Mouse (Mus musculus): Measurements from ENCODE around the gene St14. TPM values are rescaled to one million over a fixed set of nuclear protein-coding genes. Genes with fewer than 3 reads are reported as not detected.

The St14 gene
- total and polyA plus RNA-seq, 2 experiments from 2014 or later = 0.44 to 0.81 TPM

DNA sequence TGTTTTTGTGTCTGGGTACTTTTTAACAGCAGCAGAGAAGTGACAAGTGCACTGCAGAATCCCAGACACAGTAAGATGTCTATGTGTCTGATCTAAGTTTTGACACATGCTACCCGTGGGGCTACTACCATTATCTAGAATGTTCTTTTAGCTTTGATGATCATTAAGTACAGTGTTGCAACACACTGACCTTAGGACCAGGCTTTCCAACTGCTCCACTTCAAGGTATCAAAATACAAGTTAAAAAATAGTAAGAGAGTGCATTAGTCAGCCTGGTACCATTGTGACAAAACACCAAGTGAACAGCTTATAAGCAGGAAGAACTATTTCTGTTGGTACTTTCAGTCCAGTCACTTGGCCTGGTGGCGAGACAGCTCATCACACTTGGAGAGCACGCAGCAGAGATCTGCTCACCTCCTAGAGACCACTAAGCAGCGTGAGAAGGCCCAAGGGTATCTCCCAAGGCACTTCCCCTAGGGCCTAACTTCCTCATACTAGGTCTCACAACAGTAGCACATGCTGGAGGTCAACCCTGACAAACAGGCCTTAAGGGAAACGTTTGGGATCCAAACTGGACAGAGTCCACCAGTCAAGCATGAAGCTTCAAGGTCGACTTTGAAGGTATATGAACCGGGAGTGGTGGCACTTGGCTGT lies 13.7 kb upstream of the St14 start:
- peaks cover 21% of the 10 kb centered on the region for H3K36me3 ChIP-seq (ENCODE audit: insufficient read depth)

DNA sequence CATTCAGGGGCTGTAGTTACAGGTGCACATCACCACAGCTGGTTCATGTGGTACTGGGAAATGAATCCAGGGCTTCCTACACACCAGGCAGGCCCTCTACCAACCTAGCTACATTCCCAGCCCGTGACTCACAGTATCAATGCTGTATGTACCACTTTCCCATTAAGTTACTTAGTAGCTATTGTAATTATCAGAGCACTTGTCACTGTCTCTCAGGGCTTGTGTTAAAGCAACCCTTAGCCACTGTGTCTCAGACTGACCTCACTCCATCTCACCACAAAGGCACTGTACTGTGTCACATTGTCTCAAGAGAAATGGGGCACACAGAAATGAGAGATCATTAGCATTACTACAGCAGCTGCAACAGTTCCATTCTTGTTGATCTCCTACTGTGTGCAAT lies 11.3 kb upstream of the St14 start:
- DNase-seq = no peak
- 51% methylated on average over 1 of the region's 1 CpGs for WGBS
- Histone ChIP-seq H3K36me3 (ENCODE audit: insufficient read depth) (peaks cover 6% of the 10 kb centered on the region; the same call in 1 of the 2 replicates), H3K4me2 (ENCODE audit: low read depth) (no peak overlapping the region), H3K9ac (no peak overlapping the region), H3K4me3 (ENCODE audit: low read depth, low read length) (no peak overlapping the region), H3K27ac (ENCODE audit: low read depth, low read length) (no peak overlapping the region), H3K9me3 (ENCODE audit: low read length) (no peaks in the 10 kb centered on the region), H3K4me1 (ENCODE audit: insufficient read depth) (no peaks in the 10 kb centered on the region), H3K27me3 (ENCODE audit: insufficient read depth, low read length) (no peaks in the 10 kb centered on the region)
- ATAC-seq = no peak
- TF ChIP-seq CTCF (IDR thresholded peaks at IDR 0.05; ENCODE audit: low read depth) = no peak

More for the DNA sequence above, 13.7 kb upstream of the St14 start:
- H3K9ac ChIP-seq = no peak overlapping the region
- H3K4me2 ChIP-seq (ENCODE audit: low read depth) = no peak overlapping the region
- no peaks in the 10 kb centered on the region for H3K27me3 ChIP-seq (ENCODE audit: insufficient read depth, low read length)
- H3K27ac ChIP-seq (ENCODE audit: low read depth, low read length) = no peak overlapping the region
- H3K4me3 ChIP-seq (ENCODE audit: low read depth, low read length) = no peak overlapping the region
- DNase-seq = no peak
- no peak for ATAC-seq
- 82% methylated on average over 7 of the region's 7 CpGs for WGBS
- no peaks in the 10 kb centered on the region for H3K4me1 ChIP-seq (ENCODE audit: insufficient read depth)
- no peaks in the 10 kb centered on the region for H3K9me3 ChIP-seq (ENCODE audit: low read length)
- TF ChIP-seq CTCF (IDR thresholded peaks at IDR 0.05; ENCODE audit: low read depth) = no peak

DNA sequence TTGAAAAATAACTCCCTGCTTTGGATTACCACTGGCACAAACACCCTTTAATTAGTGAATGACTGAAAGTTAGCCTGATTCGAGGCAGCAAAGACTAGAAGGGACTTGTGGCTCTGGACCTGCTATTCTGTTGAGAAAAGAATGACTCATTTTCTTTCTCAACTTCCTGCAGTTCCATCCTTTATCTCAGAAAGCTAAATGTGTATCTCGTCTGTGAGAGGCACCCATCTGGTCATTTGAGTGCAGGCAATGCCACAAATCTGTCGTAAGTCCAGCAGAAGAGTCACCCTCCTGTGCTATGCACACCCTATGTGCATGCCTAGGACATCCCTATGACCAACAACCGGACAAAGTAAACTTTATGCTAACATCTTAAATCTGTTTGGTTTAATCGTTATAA lies 1.5 kb upstream of the St14 start:
- peaks cover 12% of the 10 kb centered on the region; the same call in 1 of the 2 replicates for H3K4me1 ChIP-seq (ENCODE audit: insufficient read depth)
- no peak overlapping the region for H3K4me3 ChIP-seq (ENCODE audit: low read depth, low read length)
- H3K9ac ChIP-seq = no peak overlapping the region
- ATAC-seq = no peak
- H3K4me2 ChIP-seq (ENCODE audit: low read depth) = no peak overlapping the region
- H3K27me3 ChIP-seq (ENCODE audit: insufficient read depth, low read length) = peaks cover 29% of the 10 kb centered on the region
- TF ChIP-seq CTCF (IDR thresholded peaks at IDR 0.05; ENCODE audit: low read depth) = no peak
- no peak overlapping the region for H3K27ac ChIP-seq (ENCODE audit: low read depth, low read length)
- H3K36me3 ChIP-seq (ENCODE audit: insufficient read depth) = no peaks in the 10 kb centered on the region
- no peak for DNase-seq
- H3K9me3 ChIP-seq (ENCODE audit: low read length) = no peaks in the 10 kb centered on the region
- 73% methylated on average over 5 of the region's 5 CpGs for WGBS

DNA sequence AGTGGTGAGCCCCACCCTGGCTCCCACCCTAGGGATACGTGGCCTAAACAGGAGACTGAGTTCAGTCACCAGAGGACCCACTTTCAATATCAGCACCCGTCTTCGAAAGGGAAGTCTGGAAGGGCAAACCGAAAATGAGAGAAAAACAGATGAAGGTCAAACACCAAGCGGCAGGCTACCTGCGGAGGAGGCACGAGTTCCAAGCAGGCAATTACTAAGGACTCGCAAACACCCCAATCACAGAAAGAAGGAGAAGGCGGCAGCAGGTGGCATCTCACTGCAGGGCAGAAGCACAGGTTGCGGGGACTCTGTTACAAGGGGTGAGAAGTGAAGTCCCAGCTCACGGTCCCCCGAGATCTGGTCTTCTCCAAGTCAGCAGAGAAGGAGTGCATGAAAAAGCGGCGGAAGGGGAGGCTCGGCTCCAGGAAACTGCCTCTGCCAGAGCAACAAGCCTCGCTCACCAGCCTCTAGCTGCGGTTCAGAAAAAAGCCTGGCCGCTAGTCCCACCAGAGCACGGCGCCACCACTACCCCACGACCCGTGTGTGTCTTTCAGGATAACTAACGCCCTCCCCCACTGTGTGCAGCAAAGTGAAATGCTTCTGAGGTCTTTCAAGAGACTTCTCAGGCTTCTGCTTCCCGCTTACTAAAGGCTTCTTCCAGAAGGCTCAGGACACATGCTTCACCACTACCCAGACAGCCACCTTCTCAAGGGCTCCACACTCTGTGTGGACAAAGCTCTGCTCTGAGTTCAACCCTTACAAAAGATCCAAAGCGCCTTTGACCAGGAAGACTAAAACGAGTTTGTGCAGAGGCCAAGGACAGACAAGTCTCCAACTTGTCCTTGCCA lies 1.1 kb downstream of the St14 start:
- Histone ChIP-seq H3K27me3 (ENCODE audit: insufficient read depth, low read length) (peaks cover 30% of the 10 kb centered on the region), H3K27ac (ENCODE audit: low read depth, low read length) (no peak overlapping the region), H3K4me2 (ENCODE audit: low read depth) (peak overlapping the region; percentile 69), H3K9ac (peak overlapping the region; percentile 25; the same call in 1 of the 2 replicates), H3K36me3 (ENCODE audit: insufficient read depth) (no peaks in the 10 kb centered on the region), H3K9me3 (ENCODE audit: low read length) (no peaks in the 10 kb centered on the region), H3K4me1 (ENCODE audit: insufficient read depth) (peaks cover 12% of the 10 kb centered on the region; the same call in 1 of the 2 replicates), H3K4me3 (ENCODE audit: low read depth, low read length) (peak overlapping the region; percentile 37)
- 0 out of 2 replicates have a peak, but pooled peaks have one; percentile 25 for ATAC-seq
- DNase-seq = peak; percentile 31
- 13% methylated on average over 26 of the region's 26 CpGs for WGBS
- TF ChIP-seq CTCF (IDR thresholded peaks at IDR 0.05; ENCODE audit: low read depth) = peak; percentile 17; the same call in 1 of the 2 replicates

DNA sequence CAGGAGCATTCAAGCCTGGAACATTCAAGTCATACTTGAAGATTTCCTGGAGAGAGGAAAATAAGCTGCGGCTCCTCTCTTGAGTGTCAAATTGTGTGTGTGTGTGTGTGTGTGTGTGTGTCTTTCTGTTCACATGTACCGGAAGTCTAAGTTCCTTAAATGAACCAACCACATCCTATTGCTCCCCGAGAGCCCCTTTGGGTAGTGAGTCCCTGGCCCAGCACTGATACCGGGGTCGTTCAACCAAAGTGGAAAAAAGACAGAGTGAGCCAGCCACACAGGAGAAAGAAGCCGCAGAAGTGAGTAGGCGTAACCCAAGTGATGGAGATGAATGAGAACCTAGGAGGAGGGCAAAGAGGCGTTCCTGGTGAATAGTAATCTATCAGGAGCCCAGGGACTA lies 1.7 kb downstream of the St14 start:
- Histone ChIP-seq H3K4me3 (ENCODE audit: low read depth, low read length) (no peak overlapping the region), H3K4me2 (ENCODE audit: low read depth) (no peak overlapping the region), H3K27me3 (ENCODE audit: insufficient read depth, low read length) (peaks cover 30% of the 10 kb centered on the region), H3K9ac (no peak overlapping the region), H3K4me1 (ENCODE audit: insufficient read depth) (peaks cover 12% of the 10 kb centered on the region; the same call in 1 of the 2 replicates), H3K27ac (ENCODE audit: low read depth, low read length) (no peak overlapping the region), H3K36me3 (ENCODE audit: insufficient read depth) (no peaks in the 10 kb centered on the region), H3K9me3 (ENCODE audit: low read length) (no peaks in the 10 kb centered on the region)
- WGBS = 66% methylated on average over 8 of the region's 8 CpGs
- DNase-seq (no peak), ATAC-seq (no peak)
- no peak for TF ChIP-seq CTCF (IDR thresholded peaks at IDR 0.05; ENCODE audit: low read depth)

DNA sequence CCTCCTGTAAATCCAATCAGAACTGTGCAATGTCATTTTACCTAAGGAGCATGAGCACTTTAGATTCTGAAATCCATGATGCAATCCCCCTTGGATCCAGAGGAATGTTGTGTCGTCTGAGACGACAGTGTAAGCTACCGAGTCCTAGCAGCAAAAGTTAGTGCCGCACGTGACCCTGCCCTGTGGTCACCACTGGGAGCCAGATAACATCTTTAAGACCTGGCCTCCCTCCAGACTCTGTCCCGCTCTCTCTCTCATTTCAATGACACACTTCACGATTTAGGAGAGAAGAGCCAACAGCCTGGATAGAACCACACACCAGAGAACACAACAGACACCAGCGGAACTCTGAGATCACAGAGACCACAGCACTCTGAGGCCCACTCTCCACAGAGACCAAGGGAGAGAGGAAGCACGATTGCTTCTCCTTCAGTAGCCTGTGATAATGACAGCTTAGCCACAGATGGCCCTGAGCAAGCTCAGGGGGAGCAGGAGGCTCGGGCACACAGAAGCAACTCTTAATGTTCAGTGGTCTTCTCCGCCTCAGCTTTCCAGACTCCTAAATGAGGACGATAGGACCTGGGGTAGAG lies 3.7 kb downstream of the St14 start:
- H3K36me3 ChIP-seq (ENCODE audit: insufficient read depth) = no peaks in the 10 kb centered on the region
- peaks cover 26% of the 10 kb centered on the region for H3K27me3 ChIP-seq (ENCODE audit: insufficient read depth, low read length)
- TF ChIP-seq CTCF (IDR thresholded peaks at IDR 0.05; ENCODE audit: low read depth) = no peak
- 87% methylated on average over 12 of the region's 12 CpGs for WGBS
- no peak overlapping the region for H3K9ac ChIP-seq
- DNase-seq = no peak
- H3K27ac ChIP-seq (ENCODE audit: low read depth, low read length) = no peak overlapping the region
- no peaks in the 10 kb centered on the region for H3K9me3 ChIP-seq (ENCODE audit: low read length)
- ATAC-seq = no peak
- H3K4me2 ChIP-seq (ENCODE audit: low read depth) = no peak overlapping the region
- H3K4me3 ChIP-seq (ENCODE audit: low read depth, low read length) = no peak overlapping the region
- peaks cover 12% of the 10 kb centered on the region; the same call in 1 of the 2 replicates for H3K4me1 ChIP-seq (ENCODE audit: insufficient read depth)
